Mouse (Mus musculus) ES-E14 (cell line): Measurements from ENCODE around the gene Prr14.

Experiments
- CHD2 ChIP-seq: IDR thresholded peaks from 2 replicates; pipeline ENCODE4 v1.6.1; 2014; ENCODE audit warnings: mild to moderate bottlenecking, low read depth, low read length, inconsistent platforms
- HCFC1 ChIP-seq: IDR thresholded peaks from 2 replicates; pipeline ENCODE4 v1.6.1; 2012; ENCODE audit warnings: low read length, inconsistent platforms, borderline replicate concordance; ENCODE audit not compliant: insufficient read depth
- MAFK ChIP-seq: IDR thresholded peaks from 2 replicates; pipeline ENCODE4 v1.6.1; 2014; ENCODE audit warnings: mild to moderate bottlenecking, low read depth, low read length, inconsistent platforms; ENCODE audit not compliant: insufficient read depth
- ZC3H11A ChIP-seq: IDR thresholded peaks from 2 replicates; pipeline ENCODE4 v1.6.1; 2012; ENCODE audit warnings: low read depth, mild to moderate bottlenecking, inconsistent platforms, low read length, borderline replicate concordance
- ZNF384 ChIP-seq: IDR thresholded peaks from 2 replicates; pipeline ENCODE4 v1.6.1; 2012; ENCODE audit warnings: low read depth, low read length, inconsistent platforms

- TF ChIP-seq ZC3H11A (no peak), CHD2 (no peak), HCFC1 (no peak), MAFK (no peak), ZNF384 (no peak)
These were observed 37.2 kb upstream of the Prr14 start for GRCm38 (mm10) chr7:127422247-127422646.
